Comparison of ENCODE assay signal across 10 mouse cellular contexts in genomic region chr8:70768956-70769355, GRCm38 (mm10). TPM values are rescaled to one million over a fixed set of nuclear protein-coding genes. Genes with fewer than 3 reads are reported as not detected.
A peak's percentile ranks its signal among the peaks of the same experiment; 100 is the strongest.
DNase-seq lines count a peak whose midpoint lies in the region; ATAC-seq and TF ChIP-seq lines count a peak whose summit lies in the region.
"Had no signal": no experiment of that assay in that cellular context is flagged by ENCODE, and none has a peak within 500 bp of the region (broad histone marks: within the 10 kb centered on the region; RNA-seq: fewer than 3 reads in every experiment).

No protein-coding gene starts in this region.

- no peak for ATAC-seq in liver, embryonic 11.5 days (replicated peaks; ENCODE audit: low FRiP score)
- peak; percentile 4; the same call in 1 of the 2 replicates for ATAC-seq in forebrain, embryonic 13.5 days
- peak; percentile 15; the same call in 1 of the 2 replicates for ATAC-seq in midbrain, embryonic 14.5 days (ENCODE audit: low FRiP score, low TSS enrichment)

- H3K9ac ChIP-seq in liver, embryonic 11.5 days (ENCODE audit: low read depth, low read length), result no peak overlapping the region
- peak overlapping the region; percentile 49 for H3K9ac ChIP-seq in ES-E14 (ENCODE audit: insufficient read depth, low read depth, low read length, poor library complexity, severe bottlenecking)
- no peak overlapping the region for H3K9ac ChIP-seq in forebrain, embryonic 13.5 days
- no peak overlapping the region for H3K9ac ChIP-seq in midbrain, embryonic 14.5 days (replicated peaks; ENCODE audit: low read length)
- H3K9ac ChIP-seq: lung, embryonic 14.5 days had no signal

- peak overlapping the region; percentile 20; the same call in 1 of the 2 replicates for H3K4me3 ChIP-seq in liver, embryonic 11.5 days (ENCODE audit: low read depth, low read length)
- H3K4me3 ChIP-seq in ES-E14 (ENCODE audit: insufficient read depth in 1 of 2, low read depth in 1 of 2, low read length in 2 of 2, poor library complexity in 1 of 2, severe bottlenecking in 1 of 2), result peak overlapping the region; percentile 27 to 37
- no peak overlapping the region for H3K4me3 ChIP-seq in forebrain, embryonic 13.5 days
- H3K4me3 ChIP-seq in midbrain, embryonic 14.5 days (replicated peaks; ENCODE audit: low read depth, low read length), result no peak overlapping the region
- no peak overlapping the region for H3K4me3 ChIP-seq in thymus, adult 2 months (ENCODE audit: control insufficient read depth, insufficient read depth, low read length)

- intact Hi-C loops in gastrocnemius, postnatal 14 days (cut with DNase I; ENCODE audit: low total_unique reads), result loop anchor here (5.0 kb wide), 1 partner anchor 42 kb away; no protein-coding TSS in a partner anchor

- TF ChIP-seq POLR2A in thymus, adult 2 months (IDR thresholded peaks at IDR 0.05; ENCODE audit: control insufficient read depth, extremely low read depth, insufficient read depth, low read length, poor library complexity), result no peak

- DNase-seq in liver, embryonic 11.5 days (ENCODE audit: low spot score), result no peak
- DNase-seq in liver, result no peak
- no peak for DNase-seq in ES-E14 (ENCODE audit: low read depth, low spot score)
- no peak for DNase-seq in midbrain, embryonic 14.5 days
- DNase-seq in gastrocnemius, postnatal 14 days, result no peak
- DNase-seq in cerebellum, adult 9-11 months, result no peak
- DNase-seq in thymus, adult 2 months, result no peak

- peak overlapping the region; percentile 42 for H3K27ac ChIP-seq in liver, embryonic 11.5 days (ENCODE audit: low read depth, low read length)
- no peak overlapping the region for H3K27ac ChIP-seq in ES-E14 (ENCODE audit: insufficient read depth, low read depth, low read length, poor library complexity, severe bottlenecking)
- H3K27ac ChIP-seq in forebrain, embryonic 13.5 days, result no peak overlapping the region
- no peak overlapping the region for H3K27ac ChIP-seq in midbrain, embryonic 14.5 days (replicated peaks; ENCODE audit: low read depth, low read length)
- H3K27ac ChIP-seq in thymus, adult 2 months (ENCODE audit: control insufficient read depth, insufficient read depth, low read length), result no peak overlapping the region

- in situ Hi-C loops in ES-E14 (cut with MboI; ENCODE audit: low sequenced_read_pairs in 2 of 2, unreplicated experiment in 2 of 2), result no loop called here

- peaks cover 27% of the 10 kb centered on the region for H3K36me3 ChIP-seq in liver, embryonic 11.5 days (ENCODE audit: control insufficient read depth, insufficient read depth, low read length)
- peaks cover 32% of the 10 kb centered on the region; the same call in 1 of the 2 replicates for H3K36me3 ChIP-seq in ES-E14 (ENCODE audit: control insufficient read depth, insufficient read depth, low read length, poor library complexity, severe bottlenecking)
- H3K36me3 ChIP-seq in forebrain, embryonic 13.5 days (ENCODE audit: poor library complexity, severe bottlenecking), result peaks cover 64% of the 10 kb centered on the region
- peaks cover 65% of the 10 kb centered on the region for H3K36me3 ChIP-seq in midbrain, embryonic 14.5 days (ENCODE audit: control insufficient read depth, insufficient read depth, low read length)
- H3K36me3 ChIP-seq in thymus, adult 2 months (ENCODE audit: control insufficient read depth, insufficient read depth, low read length), result no peaks in the 10 kb centered on the region

- no peaks in the 10 kb centered on the region for H3K9me3 ChIP-seq in liver, embryonic 11.5 days (ENCODE audit: control insufficient read depth, low read length)
- H3K9me3 ChIP-seq in ES-E14 (ENCODE audit: control insufficient read depth, insufficient read depth, low read depth, low read length), result no peaks in the 10 kb centered on the region
- H3K9me3 ChIP-seq in forebrain, embryonic 13.5 days (replicated peaks), result no peaks in the 10 kb centered on the region
- no peaks in the 10 kb centered on the region for H3K9me3 ChIP-seq in midbrain, embryonic 14.5 days (ENCODE audit: control insufficient read depth, low read length)

- TF ChIP-seq CTCF in thymus, adult 2 months (IDR thresholded peaks at IDR 0.05; ENCODE audit: borderline replicate concordance, control insufficient read depth, extremely low read depth, insufficient read depth, low read length, poor library complexity), result no peak

- peak overlapping the region; percentile 5; the same call in 1 of the 2 replicates for H3K4me2 ChIP-seq in liver, embryonic 11.5 days
- no peak overlapping the region for H3K4me2 ChIP-seq in forebrain, embryonic 13.5 days
- no peak overlapping the region for H3K4me2 ChIP-seq in midbrain, embryonic 14.5 days (ENCODE audit: low read length)
- H3K4me2 ChIP-seq: lung, embryonic 14.5 days had no signal

- H3K4me1 ChIP-seq in liver, embryonic 11.5 days (replicated peaks; ENCODE audit: control insufficient read depth, insufficient read depth, low read length), result peaks cover 53% of the 10 kb centered on the region
- H3K4me1 ChIP-seq in ES-E14 (ENCODE audit: control insufficient read depth in 2 of 2, insufficient read depth in 2 of 2, low read length in 2 of 2, poor library complexity in 1 of 2), result peaks cover 2 to 39% of the 10 kb centered on the region in 2 experiments; a peak in 3 of 4 replicates
- peaks cover 32% of the 10 kb centered on the region for H3K4me1 ChIP-seq in forebrain, embryonic 13.5 days
- peaks cover 12% of the 10 kb centered on the region; the same call in 1 of the 2 replicates for H3K4me1 ChIP-seq in midbrain, embryonic 14.5 days (ENCODE audit: control insufficient read depth, insufficient read depth, low read length)
- H3K4me1 ChIP-seq in thymus, adult 2 months (replicated peaks; ENCODE audit: control insufficient read depth, insufficient read depth, low read length), result peaks cover 29% of the 10 kb centered on the region

- H3K27me3 ChIP-seq in liver, embryonic 11.5 days (replicated peaks; ENCODE audit: control insufficient read depth, insufficient read depth, low read length), result no peaks in the 10 kb centered on the region
- peaks cover 10% of the 10 kb centered on the region; the same call in 1 of the 2 replicates for H3K27me3 ChIP-seq in forebrain, embryonic 13.5 days
- peaks cover 12% of the 10 kb centered on the region; the same call in 1 of the 2 replicates for H3K27me3 ChIP-seq in midbrain, embryonic 14.5 days (ENCODE audit: control insufficient read depth, insufficient read depth, low read length)
- H3K27me3 ChIP-seq in thymus, adult 2 months (ENCODE audit: control insufficient read depth, insufficient read depth, low read length), result no peaks in the 10 kb centered on the region

- 84% methylated on average over 16 of the region's 16 CpGs for WGBS in liver, embryonic 11.5 days
- WGBS in forebrain, embryonic 13.5 days, result 83% methylated on average over 16 of the region's 16 CpGs
- WGBS in midbrain, embryonic 14.5 days, result 83% methylated on average over 16 of the region's 16 CpGs
- WGBS in thymus, adult 2 months, result 86% methylated on average over 16 of the region's 16 CpGs

TF ChIP-seq in ES-E14, 5 proteins besides CTCF, POLR2A, EP300 and RAD21:
- TF ChIP-seq HCFC1 (IDR thresholded peaks at IDR 0.05; ENCODE audit: borderline replicate concordance, insufficient read depth, low read length) (no peak), ZNF384 (IDR thresholded peaks at IDR 0.05; ENCODE audit: low read depth, low read length) (no peak), CHD2 (IDR thresholded peaks at IDR 0.05; ENCODE audit: low read depth, low read length) (no peak), ZC3H11A (IDR thresholded peaks at IDR 0.05; ENCODE audit: borderline replicate concordance, low read depth, low read length) (no peak), MAFK (IDR thresholded peaks at IDR 0.05; ENCODE audit: insufficient read depth, low read depth, low read length) (no peak)

RNA-seq across cellular contexts. Expression of gene Pik3r2, which starts 7.6 kb away (rescaled TPM):
- polyA plus RNA-seq in liver, embryonic 11.5 days (2014; fragmentation: Nextera tagmentation; extraction: Ambion mirVana), result 41.5 and 44.6 TPM in 2 replicates
- 52.7 and 71.0 TPM in 2 replicates for total RNA-seq in ES-E14 (2012; rRNA removed)
- polyA plus RNA-seq in forebrain, embryonic 13.5 days (2015; fragmentation: Nextera tagmentation; extraction: Ambion mirVana), result 84.3 and 84.6 TPM in 2 replicates
- 79.2 and 84.7 TPM in 2 replicates for polyA plus RNA-seq in midbrain, embryonic 14.5 days (2014; fragmentation: Nextera tagmentation; extraction: Ambion mirVana)
- 10 to 100 TPM; 23.0 to 27.9 TPM for total RNA-seq in gastrocnemius, postnatal 14 days (2021)
- polyA plus RNA-seq in thymus, adult 2 months (2012; rRNA removed), result 124 and 136 TPM in 2 replicates

RNA-seq across cellular contexts. Expression of gene Mpv17l2, which starts 8.2 kb away (rescaled TPM):
- 67.7 and 76.4 TPM in 2 replicates for polyA plus RNA-seq in liver, embryonic 11.5 days (2014; fragmentation: Nextera tagmentation; extraction: Ambion mirVana)
- total RNA-seq in ES-E14 (2012; rRNA removed), result 49.9 and 58.2 TPM in 2 replicates
- 44.8 and 48.0 TPM in 2 replicates for polyA plus RNA-seq in forebrain, embryonic 13.5 days (2015; fragmentation: Nextera tagmentation; extraction: Ambion mirVana)
- polyA plus RNA-seq in midbrain, embryonic 14.5 days (2014; fragmentation: Nextera tagmentation; extraction: Ambion mirVana), result 37.1 and 39.0 TPM in 2 replicates
- total RNA-seq in gastrocnemius, postnatal 14 days (2021), result 10 to 100 TPM; 28.3 to 31.9 TPM
- 72.9 and 103 TPM in 2 replicates for polyA plus RNA-seq in thymus, adult 2 months (2012; rRNA removed)

RNA-seq across cellular contexts. Expression of gene Rab3a, which starts 14.5 kb away (rescaled TPM):
- 6.3 and 6.9 TPM in 2 replicates for polyA plus RNA-seq in liver, embryonic 11.5 days (2014; fragmentation: Nextera tagmentation; extraction: Ambion mirVana)
- total RNA-seq in ES-E14 (2012; rRNA removed), result 4.3 and 5.2 TPM in 2 replicates
- polyA plus RNA-seq in forebrain, embryonic 13.5 days (2015; fragmentation: Nextera tagmentation; extraction: Ambion mirVana), result 180 and 188 TPM in 2 replicates
- polyA plus RNA-seq in midbrain, embryonic 14.5 days (2014; fragmentation: Nextera tagmentation; extraction: Ambion mirVana), result 407 and 464 TPM in 2 replicates
- 10 to 100 TPM; 44.3 to 45.1 TPM for total RNA-seq in gastrocnemius, postnatal 14 days (2021)
- polyA plus RNA-seq in thymus, adult 2 months (2012; rRNA removed), result 17.8 and 20.8 TPM in 2 replicates

RNA-seq across cellular contexts. Expression of gene Mast3, which starts 35.9 kb away (rescaled TPM):
- polyA plus RNA-seq in liver, embryonic 11.5 days (2014; fragmentation: Nextera tagmentation; extraction: Ambion mirVana), result 18.2 and 19.3 TPM in 2 replicates
- total RNA-seq in ES-E14 (2012; rRNA removed), result 7.8 and 11.5 TPM in 2 replicates
- polyA plus RNA-seq in forebrain, embryonic 13.5 days (2015; fragmentation: Nextera tagmentation; extraction: Ambion mirVana), result 15.8 and 16.0 TPM in 2 replicates
- 22.7 and 24.3 TPM in 2 replicates for polyA plus RNA-seq in midbrain, embryonic 14.5 days (2014; fragmentation: Nextera tagmentation; extraction: Ambion mirVana)
- total RNA-seq in gastrocnemius, postnatal 14 days (2021), result 1 to 10 TPM; 5.2 to 7.0 TPM
- 615 and 696 TPM in 2 replicates for polyA plus RNA-seq in thymus, adult 2 months (2012; rRNA removed)

RNA-seq across cellular contexts. Expression of gene Il12rb1, which starts 39.3 kb away (rescaled TPM):
- polyA plus RNA-seq in liver, embryonic 11.5 days (2014; fragmentation: Nextera tagmentation; extraction: Ambion mirVana), result 0.10 and 0.25 TPM in 2 replicates
- total RNA-seq in ES-E14 (2012; rRNA removed), result 0.69 and 1.2 TPM in 2 replicates
- polyA plus RNA-seq in forebrain, embryonic 13.5 days (2015; fragmentation: Nextera tagmentation; extraction: Ambion mirVana), result 0.09 TPM in 1 of 2 replicates, not detected in the other
- polyA plus RNA-seq in midbrain, embryonic 14.5 days (2014; fragmentation: Nextera tagmentation; extraction: Ambion mirVana), result 0.45 TPM in 1 of 2 replicates, not detected in the other
- under 1 TPM in 1 of 2 experiments, not detected in 1; 0.09 TPM for total RNA-seq in gastrocnemius, postnatal 14 days (2021)
- polyA plus RNA-seq in thymus, adult 2 months (2012; rRNA removed), result 48.6 and 53.4 TPM in 2 replicates
- polyA plus RNA-seq: heart, embryonic 14.5 days had no signal

Comparison
In these comparisons a context has a peak if more than half of its experiments do, and no peak if none do; other contexts are left out.
1. H3K4me3 ChIP-seq: peak in liver, embryonic 11.5 days (single experiment) and ES-E14 (2 of 2); none in forebrain, embryonic 13.5 days (single experiment), midbrain, embryonic 14.5 days (single experiment) and thymus, adult 2 months (single experiment).